Comparison of ENCODE assay signal across 8 mouse cellular contexts in the genomic region with DNA sequence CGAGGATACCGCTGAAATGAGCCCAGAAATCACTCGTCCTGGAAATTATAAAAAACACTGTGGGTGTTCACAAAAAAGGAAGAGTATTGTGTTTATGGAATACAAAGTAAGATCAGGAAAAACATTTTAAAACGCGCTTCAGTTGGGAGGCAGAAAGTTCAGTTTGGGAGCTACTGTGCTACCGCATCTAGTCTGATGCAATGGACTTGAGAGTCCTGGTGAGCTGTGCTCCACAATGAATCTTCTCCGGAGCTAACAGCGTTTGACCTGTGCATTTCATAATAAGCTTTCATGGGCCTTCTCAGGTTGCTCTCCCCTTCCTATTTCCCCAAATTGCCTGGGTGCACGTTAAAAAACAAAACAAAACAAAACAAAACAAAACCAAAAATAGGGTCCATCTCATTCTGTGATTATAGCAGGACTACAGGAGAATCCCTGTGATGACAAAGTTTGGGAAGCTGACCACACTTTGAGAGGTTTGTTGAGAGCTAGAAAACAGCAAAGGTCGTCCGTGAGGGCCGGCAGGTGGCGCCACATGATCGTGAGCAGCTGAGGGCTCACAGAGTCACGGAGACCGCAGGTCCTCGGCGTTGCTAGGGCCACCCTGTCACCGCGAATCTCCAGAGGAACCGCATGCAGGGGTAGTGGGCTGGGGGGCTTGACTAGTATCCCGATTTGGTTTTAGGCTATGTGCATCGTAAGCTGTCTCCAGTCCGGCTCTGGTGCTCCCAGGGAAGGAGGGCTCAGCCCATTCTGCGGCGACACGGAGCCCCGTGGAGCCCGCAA. TPM values are rescaled to one million over a fixed set of nuclear protein-coding genes. Genes with fewer than 3 reads are reported as not detected.
A peak's percentile ranks its signal among the peaks of the same experiment; 100 is the strongest.
DNase-seq lines count a peak whose midpoint lies in the region; ATAC-seq and TF ChIP-seq lines count a peak whose summit lies in the region.

No protein-coding gene starts in this region.

- TF ChIP-seq POLR2A in myocyte (IDR thresholded peaks at IDR 0.05; ENCODE audit: insufficient read length, low read depth), result no peak

- H3K36me3 ChIP-seq in embryonic facial prominence, embryonic 15.5 days, result no peaks in the 10 kb centered on the region
- no peaks in the 10 kb centered on the region for H3K36me3 ChIP-seq in heart, embryonic 11.5 days (ENCODE audit: control insufficient read depth, insufficient read depth, low read length)
- H3K36me3 ChIP-seq in kidney, postnatal 0 days (ENCODE audit: insufficient read depth, low read length), result no peaks in the 10 kb centered on the region
- no peaks in the 10 kb centered on the region for H3K36me3 ChIP-seq in liver, embryonic 11.5 days (ENCODE audit: control insufficient read depth, insufficient read depth, low read length)
- no peaks in the 10 kb centered on the region for H3K36me3 ChIP-seq in myocyte (ENCODE audit: control insufficient read depth, insufficient read depth)

- H3ac ChIP-seq in myocyte (ENCODE audit: control insufficient read depth, insufficient read length), result peak overlapping the region; percentile 64

- peak overlapping the region; percentile 80 for H3K4me3 ChIP-seq in embryonic facial prominence, embryonic 15.5 days (replicated peaks)
- H3K4me3 ChIP-seq in heart, embryonic 11.5 days (ENCODE audit: low read depth, low read length), result peak overlapping the region; percentile 82
- peak overlapping the region; percentile 86 for H3K4me3 ChIP-seq in kidney, postnatal 0 days (replicated peaks; ENCODE audit: low read depth, low read length)
- peak overlapping the region; percentile 94 for H3K4me3 ChIP-seq in liver, embryonic 11.5 days (ENCODE audit: low read depth, low read length)
- H3K4me3 ChIP-seq in myocyte, result peak overlapping the region; percentile 51

- WGBS in embryonic facial prominence, embryonic 15.5 days, result 17% methylated on average over 29 of the region's 29 CpGs
- WGBS in heart, embryonic 11.5 days (ENCODE audit: insufficient replicate concordance), result 18% methylated on average over 29 of the region's 29 CpGs
- WGBS in kidney, postnatal 0 days, result 19% methylated on average over 29 of the region's 29 CpGs
- WGBS in liver, embryonic 11.5 days, result 17% methylated on average over 29 of the region's 29 CpGs

- peak; percentile 87 for DNase-seq in A20 (ENCODE audit: low read depth, low spot score)
- peak; percentile 88 for DNase-seq in adrenal gland, postnatal 25 days
- DNase-seq in kidney, postnatal 0 days (ENCODE audit: low spot score), result peak; percentile 89
- DNase-seq in liver, embryonic 11.5 days (ENCODE audit: low spot score), result peak; percentile 84
- peak; percentile 89 to 95 for DNase-seq in spleen, postnatal 4 days (ENCODE audit: low spot score in 2 of 2)

- peak overlapping the region; percentile 100 for H3K4me2 ChIP-seq in embryonic facial prominence, embryonic 15.5 days (replicated peaks)
- peak overlapping the region; percentile 97 for H3K4me2 ChIP-seq in heart, embryonic 11.5 days
- peak overlapping the region; percentile 99 for H3K4me2 ChIP-seq in kidney, postnatal 0 days (ENCODE audit: low read length)
- H3K4me2 ChIP-seq in liver, embryonic 11.5 days, result peak overlapping the region; percentile 100
- H3K4me2 ChIP-seq in myocyte (ENCODE audit: low read depth), result peak overlapping the region; percentile 100

- ATAC-seq in embryonic facial prominence, embryonic 15.5 days (ENCODE audit: insufficient number of reproducible peaks, low FRiP score, low TSS enrichment, low read depth), result peak; percentile 61
- peak; percentile 58 for ATAC-seq in heart, embryonic 11.5 days (replicated peaks; ENCODE audit: insufficient number of reproducible peaks, low FRiP score, low TSS enrichment)
- peak; percentile 71 for ATAC-seq in kidney, postnatal 0 days (replicated peaks; ENCODE audit: low FRiP score, low read depth)
- peak; percentile 68 for ATAC-seq in liver, embryonic 11.5 days (replicated peaks; ENCODE audit: low FRiP score)

- no peaks in the 10 kb centered on the region for H3K79me2 ChIP-seq in myocyte (ENCODE audit: control insufficient read depth, insufficient read depth)

- peak overlapping the region; percentile 79 for H3K27ac ChIP-seq in embryonic facial prominence, embryonic 15.5 days (replicated peaks)
- H3K27ac ChIP-seq in heart, embryonic 11.5 days (ENCODE audit: low read depth, low read length), result no peak overlapping the region; the same call in 1 of the 2 replicates
- H3K27ac ChIP-seq in kidney, postnatal 0 days, result peak overlapping the region; percentile 87
- H3K27ac ChIP-seq in liver, embryonic 11.5 days (ENCODE audit: low read depth, low read length), result no peak overlapping the region; the same call in 1 of the 2 replicates

- peaks cover 26% of the 10 kb centered on the region for H3K4me1 ChIP-seq in embryonic facial prominence, embryonic 15.5 days
- peaks cover 10% of the 10 kb centered on the region for H3K4me1 ChIP-seq in heart, embryonic 11.5 days (ENCODE audit: control insufficient read depth, insufficient read depth, low read length)
- 0 out of 2 replicates have a peak, but pooled peaks cover 3% of the 10 kb centered on the region for H3K4me1 ChIP-seq in kidney, postnatal 0 days (replicated peaks; ENCODE audit: insufficient read depth, low read length)
- H3K4me1 ChIP-seq in liver, embryonic 11.5 days (replicated peaks; ENCODE audit: control insufficient read depth, insufficient read depth, low read length), result peaks cover 9% of the 10 kb centered on the region

- H3K9me3 ChIP-seq in embryonic facial prominence, embryonic 15.5 days (replicated peaks), result no peaks in the 10 kb centered on the region
- no peaks in the 10 kb centered on the region for H3K9me3 ChIP-seq in heart, embryonic 11.5 days (replicated peaks; ENCODE audit: control insufficient read depth, low read length)
- H3K9me3 ChIP-seq in kidney, postnatal 0 days (replicated peaks; ENCODE audit: low read length), result no peaks in the 10 kb centered on the region
- no peaks in the 10 kb centered on the region for H3K9me3 ChIP-seq in liver, embryonic 11.5 days (ENCODE audit: control insufficient read depth, low read length)

- peaks cover 17% of the 10 kb centered on the region for H3K27me3 ChIP-seq in embryonic facial prominence, embryonic 15.5 days
- H3K27me3 ChIP-seq in heart, embryonic 11.5 days (ENCODE audit: control insufficient read depth, insufficient read depth, low read length), result peaks cover 12% of the 10 kb centered on the region
- H3K27me3 ChIP-seq in kidney, postnatal 0 days (ENCODE audit: insufficient read depth, low read length), result no peaks in the 10 kb centered on the region; the same call in 1 of the 2 replicates
- peaks cover 29% of the 10 kb centered on the region for H3K27me3 ChIP-seq in liver, embryonic 11.5 days (replicated peaks; ENCODE audit: control insufficient read depth, insufficient read depth, low read length)
- no peaks in the 10 kb centered on the region for H3K27me3 ChIP-seq in myocyte (ENCODE audit: control insufficient read depth, insufficient read depth, insufficient read length)

- peak; percentile 96 for TF ChIP-seq CTCF in kidney, postnatal 0 days (IDR thresholded peaks at IDR 0.05; ENCODE audit: low read depth)

- no peak overlapping the region for H3K9ac ChIP-seq in embryonic facial prominence, embryonic 15.5 days
- H3K9ac ChIP-seq in heart, embryonic 11.5 days (ENCODE audit: low read depth, low read length), result no peak overlapping the region
- H3K9ac ChIP-seq in kidney, postnatal 0 days (ENCODE audit: low read depth, low read length), result 0 out of 2 replicates have a peak overlapping the region, but pooled peaks have one; percentile 18
- peak overlapping the region; percentile 52 for H3K9ac ChIP-seq in liver, embryonic 11.5 days (ENCODE audit: low read depth, low read length)

TF ChIP-seq in myocyte, 11 proteins besides CTCF, POLR2A, EP300 and RAD21:
- TF ChIP-seq E2F4 (IDR thresholded peaks at IDR 0.05; ENCODE audit: insufficient read depth) (no peak), MYOG (IDR thresholded peaks at IDR 0.05; ENCODE audit: control insufficient read depth in 1 of 3, insufficient read depth in 1 of 3, insufficient read length in 2 of 3, low read depth in 2 of 3) (peak in 1 of 3 experiments; percentile 28), CEBPB (IDR thresholded peaks at IDR 0.05; ENCODE audit: insufficient read depth, poor library complexity, severe bottlenecking) (no peak), MYOD1 (IDR thresholded peaks at IDR 0.05; ENCODE audit: control insufficient read depth in 1 of 3, insufficient read length in 2 of 3, low read depth in 2 of 3) (peak in 2 of 3 experiments; percentile 16 to 33), SRF (IDR thresholded peaks at IDR 0.05; ENCODE audit: control insufficient read depth, insufficient read length, low read depth) (peak; percentile 34)
TF ChIP-seq in myocyte: peak in this region for 3.

RNA-seq across cellular contexts. Expression of a gene that starts 0.8 kb away (rescaled TPM):
- 19.5 and 20.9 TPM in 2 replicates for total RNA-seq in adrenal gland, postnatal 25 days (2021)
- 3.6 and 4.1 TPM in 2 replicates for polyA plus RNA-seq in embryonic facial prominence, embryonic 15.5 days (2015; fragmentation: Nextera tagmentation; extraction: Ambion mirVana)
- 3.7 and 4.1 TPM in 2 replicates for polyA plus RNA-seq in heart, embryonic 11.5 days (2014; fragmentation: Nextera tagmentation; extraction: Ambion mirVana)
- 11.0 and 12.0 TPM in 2 replicates for polyA plus RNA-seq in kidney, postnatal 0 days (2015; fragmentation: Nextera tagmentation; extraction: Ambion mirVana)
- polyA plus RNA-seq in liver, embryonic 11.5 days (2014; fragmentation: Nextera tagmentation; extraction: Ambion mirVana), result 1.9 and 2.6 TPM in 2 replicates
- polyA plus RNA-seq in myocyte (2012; fragmentation: generic; extraction: Trizol), result 8.1 TPM

RNA-seq across cellular contexts. Expression of a gene that starts 53.3 kb away (rescaled TPM):
- 86.5 and 93.0 TPM in 2 replicates for total RNA-seq in adrenal gland, postnatal 25 days (2021)
- polyA plus RNA-seq in embryonic facial prominence, embryonic 15.5 days (2015; fragmentation: Nextera tagmentation; extraction: Ambion mirVana), result 25.1 TPM in 2 replicates
- polyA plus RNA-seq in heart, embryonic 11.5 days (2014; fragmentation: Nextera tagmentation; extraction: Ambion mirVana), result 47.6 and 54.2 TPM in 2 replicates
- polyA plus RNA-seq in kidney, postnatal 0 days (2015; fragmentation: Nextera tagmentation; extraction: Ambion mirVana), result 59.4 and 65.0 TPM in 2 replicates
- polyA plus RNA-seq in liver, embryonic 11.5 days (2014; fragmentation: Nextera tagmentation; extraction: Ambion mirVana), result 26.0 and 29.3 TPM in 2 replicates
- 4.1 TPM for polyA plus RNA-seq in myocyte (2012; fragmentation: generic; extraction: Trizol)

Comparison
In these comparisons a context has a peak if more than half of its experiments do, and no peak if none do; other contexts are left out.
1. H3K27ac ChIP-seq: peak in embryonic facial prominence, embryonic 15.5 days (single experiment) and kidney, postnatal 0 days (single experiment); none in heart, embryonic 11.5 days (single experiment) and liver, embryonic 11.5 days (single experiment).
2. H3K9ac ChIP-seq: peak in kidney, postnatal 0 days (single experiment) and liver, embryonic 11.5 days (single experiment); none in embryonic facial prominence, embryonic 15.5 days (single experiment) and heart, embryonic 11.5 days (single experiment).
3. Peak in every context shown above with its lines, with median percentiles within 50 percentile points of each other: DNase-seq, ATAC-seq, H3K4me2 ChIP-seq and H3K4me3 ChIP-seq.